Mouse (Mus musculus) midbrain, embryonic 13.5 days (tissue): ENCODE measurements around the gene Cfap161. TPM values are rescaled to one million over a fixed set of nuclear protein-coding genes. Genes with fewer than 3 reads are reported as not detected.

Experiments used
- ATAC-seq: fragments of 200-750 bp; cut with Nextera tagmentation; 2 replicates; pipeline ENCODE4 v1.8.0; 2017; ENCODE audit warnings: mild to moderate bottlenecking, moderate TSS enrichment, moderate library complexity
- H3K27ac ChIP-seq: fragments of 300-500 bp; sonication (generic); 2 replicates; pipeline ENCODE4 v1.5.1; 2015; ENCODE audit warnings: inconsistent platforms, mild to moderate bottlenecking, moderate library complexity
- H3K27me3 ChIP-seq: fragments of 300-500 bp; sonication (generic); 2 replicates; pipeline ENCODE4 v1.6.1; 2015; ENCODE audit warnings: mild to moderate bottlenecking, inconsistent platforms
- H3K36me3 ChIP-seq: fragments of 300-500 bp; sonication (generic); 2 replicates; pipeline ENCODE4 v1.6.1; 2015; ENCODE audit warnings: mild to moderate bottlenecking, inconsistent platforms
- H3K4me1 ChIP-seq: fragments of 300-500 bp; sonication (generic); replicated peaks from 2 replicates; pipeline ENCODE4 v1.6.1; 2015; ENCODE audit warnings: inconsistent platforms
- H3K4me2 ChIP-seq: fragments of 300-500 bp; sonication (generic); replicated peaks from 2 replicates; pipeline ENCODE4 v1.6.1; 2015; ENCODE audit warnings: moderate library complexity, mild to moderate bottlenecking, inconsistent platforms
- H3K4me3 ChIP-seq: fragments of 300-500 bp; sonication (generic); replicated peaks from 2 replicates; pipeline ENCODE4 v1.5.1; 2015; ENCODE audit warnings: mild to moderate bottlenecking, inconsistent platforms
- H3K9ac ChIP-seq: fragments of 300-500 bp; sonication (generic); replicated peaks from 2 replicates; pipeline ENCODE4 v1.6.1; 2015; ENCODE audit warnings: mild to moderate bottlenecking, inconsistent platforms
- H3K9me3 ChIP-seq: fragments of 300-500 bp; sonication (generic); 2 replicates; pipeline ENCODE4 v1.6.1; 2016; ENCODE audit warnings: mild to moderate bottlenecking, inconsistent platforms
- WGBS: fragments of 180-500 bp; shearing (Covaris S2); methylation state at CpG from one replicate; pipeline ENCODE4 v1.1.7; 2015; 5-methylcytosine and 5-hydroxymethylcytosine counted together
- polyA plus RNA-seq: library from polyadenylated mRNA; unstranded; fragments of >200 nt; fragmentation: Nextera tagmentation; extraction: Ambion mirVana; gene quantifications from 2 replicates; pipeline ENCODE4 v1.2.1, GENCODE M21; 2015

Cfap161 gene
- polyA plus RNA-seq = 0.26 and 0.89 TPM in 2 replicates

DNA sequence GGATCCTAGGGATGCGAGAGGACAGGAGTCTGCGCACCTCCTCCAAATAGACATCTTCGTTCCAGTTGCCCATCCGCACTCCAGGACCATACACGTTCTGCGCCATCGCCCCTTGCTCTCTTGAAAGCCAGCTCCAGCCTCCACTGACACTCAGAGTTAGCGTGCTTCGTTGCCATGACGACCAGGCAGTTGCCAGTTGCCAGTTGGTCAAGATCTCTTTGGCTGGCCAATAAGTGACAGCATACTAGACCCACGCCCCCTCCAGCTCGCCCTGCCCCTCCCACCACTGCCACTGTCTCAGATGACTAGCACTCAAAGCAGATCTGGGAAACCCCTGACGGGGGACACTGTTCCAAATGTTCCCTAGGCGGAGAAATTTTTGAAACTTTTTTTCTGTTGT, at the start of gene Cfap161:
Gene Cfap161 (minus strand): TSS at position 176 of the 400 bp plus-strand sequence.
- no peak within 1 kb of the TSS for H3K27ac ChIP-seq
- H3K4me1 ChIP-seq = peaks cover 13% of the 10 kb centered on the region
- peak within 1 kb of the TSS; percentile 41; the same call in 1 of the 2 replicates for H3K9ac ChIP-seq
- no peaks in the 10 kb centered on the region for H3K9me3 ChIP-seq
- no peaks in the 10 kb centered on the region for H3K27me3 ChIP-seq
- WGBS = 6% methylated on average over 14 of the region's 14 CpGs
- no peaks in the 10 kb centered on the region for H3K36me3 ChIP-seq
- H3K4me2 ChIP-seq = peak within 1 kb of the TSS; percentile 48
- peak; percentile 98 for ATAC-seq
- no peak within 1 kb of the TSS for H3K4me3 ChIP-seq

DNA sequence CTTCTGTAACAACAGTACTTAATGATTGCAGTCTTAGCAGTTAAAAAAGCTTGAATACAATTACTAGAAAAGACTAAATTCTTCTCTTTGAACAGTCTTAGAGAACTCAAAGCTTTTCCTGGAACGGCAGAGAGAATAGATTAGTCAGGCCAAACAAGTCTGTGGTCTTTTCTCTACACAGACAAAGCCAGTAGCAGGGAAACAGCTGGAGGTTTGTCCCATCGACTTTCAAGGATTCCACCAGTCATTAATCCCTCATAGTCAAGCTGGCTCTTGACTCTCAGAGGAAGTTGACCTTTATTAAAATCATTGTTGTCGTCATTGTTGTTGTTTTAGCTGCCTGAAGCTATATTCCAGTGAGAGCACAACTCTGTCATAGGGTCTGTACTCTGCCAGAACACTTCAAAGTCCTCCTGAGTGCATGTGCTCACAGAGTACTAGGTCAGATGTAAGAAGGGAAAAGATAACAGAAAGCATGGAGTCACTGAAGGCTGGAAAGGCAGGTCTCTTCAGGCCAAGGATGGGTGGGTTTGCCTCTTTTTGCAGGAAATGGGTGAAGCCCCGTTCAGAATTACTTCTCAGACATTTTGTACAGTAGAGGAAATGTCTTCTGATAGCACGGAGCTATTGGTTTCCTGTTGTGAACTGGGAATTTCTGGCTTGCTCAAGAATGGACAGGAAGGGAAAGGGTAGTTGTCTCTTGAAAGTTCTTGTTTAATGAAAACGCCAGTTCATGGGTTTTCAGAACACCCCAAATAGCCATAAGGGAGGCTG, 48.0 kb upstream of the Cfap161 start:
- Histone ChIP-seq H3K9me3 (no peaks in the 10 kb centered on the region), H3K4me1 (no peaks in the 10 kb centered on the region), H3K27ac (no peak overlapping the region), H3K4me3 (no peak overlapping the region), H3K9ac (no peak overlapping the region), H3K4me2 (no peak overlapping the region), H3K36me3 (no peaks in the 10 kb centered on the region), H3K27me3 (no peaks in the 10 kb centered on the region)
- 46% methylated on average over 6 of the region's 6 CpGs for WGBS
- no peak for ATAC-seq

DNA sequence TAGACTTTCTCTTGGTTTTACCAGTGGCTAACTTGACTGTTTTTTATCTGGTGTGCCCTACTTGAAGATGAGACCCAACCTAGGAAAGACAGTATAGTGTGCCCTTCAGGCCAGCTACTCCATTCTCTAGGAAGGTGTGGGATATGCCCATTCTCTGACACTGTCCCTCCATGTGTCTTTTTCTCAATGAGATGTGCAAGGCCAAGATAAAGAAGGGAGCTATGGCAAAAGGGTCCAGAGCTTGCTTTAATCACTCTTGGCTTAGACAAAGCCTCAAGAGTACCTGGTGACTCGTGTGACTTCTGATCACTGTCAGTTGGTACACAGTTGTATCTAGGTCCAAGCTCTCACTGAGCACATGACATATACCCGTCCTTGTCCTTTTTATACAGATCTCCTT, 45.4 kb upstream of the Cfap161 start:
- H3K4me3 ChIP-seq = no peak overlapping the region
- H3K27me3 ChIP-seq = no peaks in the 10 kb centered on the region
- no peak overlapping the region for H3K4me2 ChIP-seq
- H3K9me3 ChIP-seq = no peaks in the 10 kb centered on the region
- 79% methylated on average over 2 of the region's 2 CpGs for WGBS
- no peak overlapping the region for H3K27ac ChIP-seq
- no peaks in the 10 kb centered on the region for H3K36me3 ChIP-seq
- no peaks in the 10 kb centered on the region for H3K4me1 ChIP-seq
- no peak for ATAC-seq
- H3K9ac ChIP-seq = no peak overlapping the region

DNA sequence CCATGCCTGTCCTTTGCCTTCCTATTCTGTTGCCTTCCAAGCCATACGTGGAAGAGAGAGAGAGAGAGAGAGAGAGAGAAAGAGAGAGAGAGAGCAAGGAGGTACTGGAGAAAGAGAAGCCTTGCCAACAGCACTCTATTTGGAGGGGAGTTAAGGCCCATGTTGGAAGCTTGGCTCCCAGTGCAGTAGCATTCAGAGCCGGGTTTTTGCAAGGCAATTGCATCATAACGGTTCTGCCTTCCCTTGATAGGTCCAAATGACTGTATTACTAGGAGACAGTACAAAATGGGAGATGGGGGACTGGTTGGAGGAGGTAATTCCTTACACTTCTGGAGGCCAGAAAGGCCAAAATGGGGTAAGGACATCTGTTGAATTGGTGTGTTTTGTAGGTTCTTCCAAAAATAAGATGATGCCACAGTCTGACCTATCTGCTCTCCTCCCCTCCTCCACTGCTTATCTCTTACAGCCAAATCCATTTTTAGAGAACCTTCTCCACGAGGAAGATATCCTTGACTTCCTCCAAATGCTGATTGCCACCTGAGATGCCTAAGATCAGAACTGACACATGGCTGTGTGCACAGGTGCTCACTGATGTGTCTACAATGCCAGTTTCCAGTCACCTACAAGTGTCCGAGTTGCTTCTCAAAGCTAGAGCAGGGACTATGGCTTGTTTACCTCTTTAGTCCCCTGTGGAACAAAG, 44.0 kb upstream of the Cfap161 start:
- Histone ChIP-seq H3K4me1 (no peaks in the 10 kb centered on the region), H3K27ac (no peak overlapping the region), H3K27me3 (no peaks in the 10 kb centered on the region), H3K36me3 (no peaks in the 10 kb centered on the region), H3K4me2 (no peak overlapping the region), H3K9ac (no peak overlapping the region), H3K9me3 (no peaks in the 10 kb centered on the region), H3K4me3 (no peak overlapping the region)
- WGBS = 87% methylated on average over 5 of the region's 5 CpGs
- ATAC-seq = no peak

DNA sequence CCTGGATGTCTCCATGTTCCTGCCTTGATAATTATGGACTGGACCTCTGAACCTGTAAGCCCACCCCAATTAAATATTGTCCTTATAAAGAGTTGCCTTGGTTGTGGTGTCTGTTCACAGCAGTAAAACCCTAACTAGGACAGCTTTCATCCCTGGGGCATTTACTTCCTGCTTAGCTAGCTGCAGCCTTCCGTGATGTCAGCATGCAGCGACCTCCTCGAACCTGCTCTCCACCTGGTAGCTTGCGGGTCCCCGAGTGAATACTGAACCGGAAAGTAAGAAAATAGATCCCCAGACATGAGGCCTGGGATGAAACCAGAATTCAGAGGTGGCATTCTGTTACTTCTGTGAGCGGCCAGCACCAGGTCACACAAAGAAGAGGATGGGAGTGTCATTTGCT, 34.7 kb upstream of the Cfap161 start:
- Histone ChIP-seq H3K9ac (no peak overlapping the region), H3K36me3 (no peaks in the 10 kb centered on the region), H3K27me3 (no peaks in the 10 kb centered on the region), H3K4me3 (no peak overlapping the region), H3K4me1 (no peaks in the 10 kb centered on the region), H3K9me3 (no peaks in the 10 kb centered on the region), H3K4me2 (no peak overlapping the region), H3K27ac (no peak overlapping the region)
- WGBS = 90% methylated on average over 7 of the region's 7 CpGs
- ATAC-seq = no peak

DNA sequence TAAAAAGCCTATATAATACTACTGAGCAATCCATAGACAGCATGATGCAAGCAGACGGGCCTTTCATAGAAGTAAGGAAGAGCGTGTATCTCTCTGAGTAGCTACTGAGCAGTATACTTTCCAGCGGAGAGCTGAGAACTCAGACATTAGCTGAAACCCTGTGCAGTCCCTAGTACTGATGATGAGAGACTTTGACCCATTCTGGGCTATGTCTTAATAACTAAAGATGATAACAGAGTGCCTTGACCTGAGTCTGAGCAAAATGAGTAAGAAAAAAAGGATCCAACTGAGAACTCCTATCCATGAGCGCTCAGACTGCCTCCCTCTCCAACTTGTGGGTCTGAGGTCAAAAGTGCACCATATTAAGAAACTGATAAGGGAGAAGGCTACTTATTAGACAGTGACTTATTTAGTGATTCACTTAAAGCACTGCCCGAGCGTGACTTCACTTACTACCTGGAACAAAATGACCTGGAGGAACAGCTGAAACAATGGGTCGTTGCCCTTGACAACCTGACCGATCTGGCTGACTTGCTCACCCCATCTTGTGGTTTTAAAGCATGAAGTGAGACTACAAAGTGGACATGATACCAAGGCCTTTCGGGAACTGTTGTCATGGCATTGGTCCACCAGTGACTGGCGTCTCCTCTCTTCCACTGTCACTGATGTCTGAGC, 32.9 kb upstream of the Cfap161 start:
- Histone ChIP-seq H3K4me3 (no peak overlapping the region), H3K4me2 (no peak overlapping the region), H3K27me3 (no peaks in the 10 kb centered on the region), H3K9me3 (no peaks in the 10 kb centered on the region), H3K36me3 (no peaks in the 10 kb centered on the region), H3K9ac (no peak overlapping the region), H3K27ac (no peak overlapping the region), H3K4me1 (no peaks in the 10 kb centered on the region)
- WGBS = 64% methylated on average over 10 of the region's 10 CpGs
- no peak for ATAC-seq

DNA sequence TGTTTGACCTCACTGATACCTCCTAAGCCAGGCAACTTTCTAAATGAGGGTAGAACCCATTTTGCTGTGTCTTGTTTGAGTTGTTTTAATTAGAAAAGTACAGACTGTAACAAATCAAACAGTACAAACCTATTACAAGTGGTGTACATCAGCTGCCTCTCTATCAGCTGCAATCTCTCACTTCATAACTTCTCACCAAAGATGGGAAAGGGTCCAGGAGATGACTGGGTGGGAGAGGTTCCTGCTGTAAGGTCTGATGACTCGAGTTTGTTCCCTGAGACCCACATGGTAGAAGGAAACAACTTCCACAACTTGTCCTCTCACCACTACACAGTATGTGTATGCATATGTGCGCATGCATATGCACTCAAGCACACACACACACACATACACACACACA, 32.1 kb upstream of the Cfap161 start:
- Histone ChIP-seq H3K27me3 (no peaks in the 10 kb centered on the region), H3K9me3 (no peaks in the 10 kb centered on the region), H3K4me3 (no peak overlapping the region), H3K4me2 (no peak overlapping the region), H3K27ac (no peak overlapping the region), H3K36me3 (no peaks in the 10 kb centered on the region), H3K9ac (no peak overlapping the region), H3K4me1 (no peaks in the 10 kb centered on the region)
- ATAC-seq = no peak
- 84% methylated on average over 2 of the region's 2 CpGs for WGBS

DNA sequence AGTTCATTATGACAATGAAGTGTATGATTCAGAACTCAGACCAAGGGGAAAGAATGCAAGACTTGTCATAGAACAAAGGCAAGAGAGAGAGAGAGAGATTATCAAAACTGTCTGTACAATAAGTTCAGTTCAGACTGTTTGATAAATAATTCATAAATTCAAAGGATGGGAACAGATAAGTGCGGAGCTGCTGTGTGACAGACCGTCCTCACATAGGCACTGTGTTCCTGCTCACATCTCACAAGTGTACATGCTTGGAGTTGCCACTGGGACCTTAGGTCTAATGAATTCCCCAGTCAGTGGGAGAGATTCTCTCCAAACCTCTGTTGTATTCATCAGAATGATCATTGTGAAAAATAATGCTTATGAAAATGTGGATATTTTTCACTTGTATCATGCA, 27.3 kb upstream of the Cfap161 start:
- Histone ChIP-seq H3K4me3 (no peak overlapping the region), H3K9me3 (no peaks in the 10 kb centered on the region), H3K27me3 (no peaks in the 10 kb centered on the region), H3K36me3 (no peaks in the 10 kb centered on the region), H3K27ac (no peak overlapping the region), H3K9ac (no peak overlapping the region), H3K4me2 (no peak overlapping the region), H3K4me1 (no peaks in the 10 kb centered on the region)
- WGBS = 82% methylated on average over 2 of the region's 2 CpGs
- no peak for ATAC-seq

DNA sequence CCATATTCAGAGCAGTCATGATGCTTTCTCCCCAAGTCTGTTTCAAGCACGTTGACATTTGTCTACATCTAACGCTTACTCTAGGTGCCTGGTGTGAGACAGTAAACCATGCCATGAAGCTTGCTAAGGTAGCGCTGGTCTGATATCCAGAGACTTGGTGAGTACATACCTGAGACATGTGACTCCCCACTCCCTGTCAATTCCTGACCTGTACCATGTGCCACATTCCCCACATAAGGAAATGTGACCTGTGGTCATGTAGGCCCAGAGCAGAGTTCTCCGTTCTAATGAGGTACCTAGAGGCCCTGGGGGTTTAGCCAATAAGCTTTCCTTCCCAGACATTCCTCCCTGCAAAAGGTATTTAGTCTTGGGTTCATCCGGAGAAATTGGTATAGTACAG, 22.2 kb upstream of the Cfap161 start:
- Histone ChIP-seq H3K4me1 (peaks cover 9% of the 10 kb centered on the region; the same call in 1 of the 2 replicates), H3K36me3 (no peaks in the 10 kb centered on the region), H3K9me3 (no peaks in the 10 kb centered on the region), H3K4me3 (no peak overlapping the region), H3K27me3 (no peaks in the 10 kb centered on the region), H3K9ac (no peak overlapping the region), H3K27ac (no peak overlapping the region), H3K4me2 (no peak overlapping the region)
- ATAC-seq = no peak
- 92% methylated on average over 5 of the region's 5 CpGs for WGBS

DNA sequence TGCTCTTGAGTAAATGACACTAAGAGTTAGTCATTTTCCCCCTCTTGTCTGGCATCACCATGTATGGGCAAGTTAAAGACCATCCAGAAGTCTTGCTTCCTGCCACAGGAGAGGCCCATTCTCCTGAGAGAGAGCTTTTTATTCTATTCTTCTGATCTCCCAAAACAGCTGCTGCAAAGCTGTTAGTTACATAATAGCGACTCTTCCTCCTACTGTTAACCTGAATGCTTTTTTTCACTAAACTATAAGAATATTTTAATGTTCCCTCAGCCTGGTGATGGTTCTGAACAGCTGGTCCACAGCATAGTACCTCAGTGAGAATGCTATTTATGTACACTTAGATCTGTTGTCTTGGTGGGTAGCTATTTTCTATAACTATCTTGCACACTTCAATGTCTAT, 21.0 kb upstream of the Cfap161 start:
- 93% methylated on average over 1 of the region's 1 CpGs for WGBS
- Histone ChIP-seq H3K9ac (no peak overlapping the region), H3K36me3 (no peaks in the 10 kb centered on the region), H3K27me3 (no peaks in the 10 kb centered on the region), H3K4me1 (peaks cover 14% of the 10 kb centered on the region), H3K27ac (no peak overlapping the region), H3K4me2 (no peak overlapping the region), H3K4me3 (no peak overlapping the region), H3K9me3 (no peaks in the 10 kb centered on the region)
- no peak for ATAC-seq

DNA sequence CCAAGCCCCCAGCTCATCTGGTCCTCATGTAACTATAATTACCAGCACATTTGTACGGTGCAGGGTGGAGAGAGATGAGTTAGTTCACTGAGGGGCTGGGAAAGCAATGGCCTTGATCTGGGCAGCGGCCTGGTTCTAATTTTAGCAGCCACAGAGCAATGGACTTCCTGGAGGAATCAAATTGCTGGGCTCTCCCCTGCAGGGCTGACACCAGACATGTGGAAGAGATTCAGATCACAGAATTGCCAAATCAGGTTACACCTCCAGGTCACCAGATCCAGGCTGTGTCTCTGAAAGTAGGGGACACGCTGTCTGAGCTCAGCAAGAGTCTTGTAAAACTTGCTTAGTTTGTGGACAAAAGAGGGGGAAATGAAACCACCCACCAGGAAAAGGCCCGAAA, 19.3 kb upstream of the Cfap161 start:
- peak; percentile 37; the same call in 1 of the 2 replicates for ATAC-seq
- Histone ChIP-seq H3K36me3 (no peaks in the 10 kb centered on the region), H3K27ac (no peak overlapping the region), H3K4me2 (no peak overlapping the region), H3K9me3 (no peaks in the 10 kb centered on the region), H3K27me3 (no peaks in the 10 kb centered on the region), H3K4me3 (no peak overlapping the region), H3K4me1 (peaks cover 28% of the 10 kb centered on the region), H3K9ac (no peak overlapping the region)
- 11% methylated on average over 4 of the region's 4 CpGs for WGBS

DNA sequence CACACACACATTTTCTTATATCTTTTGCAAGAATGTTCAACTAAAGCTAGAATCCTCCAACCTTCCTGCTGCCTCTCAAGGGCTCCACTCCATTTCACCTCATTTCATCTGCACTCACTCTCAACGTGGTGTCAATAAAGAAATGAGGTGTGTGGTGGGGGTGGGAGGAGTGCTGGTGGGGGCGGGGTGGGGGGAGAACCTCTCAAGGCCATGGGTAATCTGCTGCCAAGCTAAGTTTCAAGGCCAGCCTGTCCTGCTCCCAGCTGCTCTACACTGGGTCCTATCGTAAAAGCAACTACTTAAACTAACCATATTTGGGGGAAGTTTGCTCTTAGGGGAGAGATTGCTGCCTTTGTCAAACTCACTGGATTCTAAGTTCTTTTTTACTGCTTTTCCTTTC, 18.8 kb upstream of the Cfap161 start:
- peaks cover 30% of the 10 kb centered on the region for H3K4me1 ChIP-seq
- no peak overlapping the region for H3K27ac ChIP-seq
- ATAC-seq = no peak
- H3K9ac ChIP-seq = no peak overlapping the region
- no peaks in the 10 kb centered on the region for H3K27me3 ChIP-seq
- no peak overlapping the region for H3K4me3 ChIP-seq
- H3K36me3 ChIP-seq = no peaks in the 10 kb centered on the region
- H3K4me2 ChIP-seq = no peak overlapping the region
- H3K9me3 ChIP-seq = no peaks in the 10 kb centered on the region
- 19% methylated on average over 3 of the region's 3 CpGs for WGBS
